Mouse (Mus musculus) left cerebral cortex, adult 11 months (tissue): ENCODE measurements at regions not wholly inside any gene's neighbourhood (a gene's known extent, or its start where the extent isn't known, plus 50 kb on each side); places are given as distances from the start of the nearest gene placed in this dataset.

Source experiments
- DNase-seq: peaks from one replicate; pipeline ENCODE4 v3.0.0; 2022; ENCODE audit warnings: low spot score

- peak; percentile 21 for DNase-seq
Measured at GRCm38 (mm10) chr10:65614204-65614603, 1481.7 kb upstream of the Jmjd1c start.
